Comparison of ENCODE assay signal across 7 mouse cellular contexts in genomic region chr12:102743589-102744574, GRCm38 (mm10). TPM values are rescaled to one million over a fixed set of nuclear protein-coding genes. Genes with fewer than 3 reads are reported as not detected.
DNase-seq lines count a peak whose midpoint lies in the region; ATAC-seq lines count a peak whose summit lies in the region.

Gene Moap1 (minus strand): TSS chr12:102743661.
Gene Tmem251 (plus strand): TSS chr12:102743762.

- peak; percentile 89 for DNase-seq in adrenal gland, adult 8-10 months
- DNase-seq in embryo, embryonic 11 days, result peak; percentile 95
- DNase-seq in gastrocnemius, postnatal 36 days, result peak; percentile 78 to 79
- DNase-seq in limb, embryonic 10.5 days (ENCODE audit: low spot score), result peak; percentile 95
- peak; percentile 78 for DNase-seq in skeletal muscle tissue, adult 2 months (ENCODE audit: low read depth, low spot score)

- WGBS in intestine, embryonic 16.5 days, result under 1% methylated on average over 63 of the region's 63 CpGs
- under 1% methylated on average over 63 of the region's 63 CpGs for WGBS in limb, embryonic 10.5 days
- under 1% methylated on average over 63 of the region's 63 CpGs for WGBS in midbrain, embryonic 12.5 days

- H3K27ac ChIP-seq in intestine, embryonic 16.5 days (ENCODE audit: low read length), result peak within 1 kb of the TSS; percentile 94
- H3K27ac ChIP-seq in limb, embryonic 10.5 days, result peak within 1 kb of the TSS; percentile 91
- peak within 1 kb of the TSS; percentile 93 for H3K27ac ChIP-seq in midbrain, embryonic 12.5 days (replicated peaks)

- intact Hi-C loops in gastrocnemius, postnatal 36 days (cut with DNase I), result no loop called here

- H3K9me3 ChIP-seq in intestine, embryonic 16.5 days (ENCODE audit: control insufficient read depth, low read length), result no peaks in the 10 kb centered on the region
- H3K9me3 ChIP-seq in limb, embryonic 10.5 days (replicated peaks), result no peaks in the 10 kb centered on the region
- H3K9me3 ChIP-seq in midbrain, embryonic 12.5 days, result no peaks in the 10 kb centered on the region

- no peaks in the 10 kb centered on the region for H3K27me3 ChIP-seq in intestine, embryonic 16.5 days (replicated peaks; ENCODE audit: control insufficient read depth, insufficient read depth, low read length)
- H3K27me3 ChIP-seq in limb, embryonic 10.5 days (ENCODE audit: low read depth, poor library complexity, severe bottlenecking), result no peaks in the 10 kb centered on the region
- H3K27me3 ChIP-seq in midbrain, embryonic 12.5 days, result no peaks in the 10 kb centered on the region

- peak within 1 kb of the TSS; percentile 71 for H3K4me3 ChIP-seq in intestine, embryonic 16.5 days (ENCODE audit: low read length)
- peak within 1 kb of the TSS; percentile 81 for H3K4me3 ChIP-seq in limb, embryonic 10.5 days
- H3K4me3 ChIP-seq in midbrain, embryonic 12.5 days, result peak within 1 kb of the TSS; percentile 86

- H3K36me3 ChIP-seq in intestine, embryonic 16.5 days (ENCODE audit: control insufficient read depth, insufficient read depth, low read length), result peaks cover 3% of the 10 kb centered on the region; the same call in 1 of the 2 replicates
- H3K36me3 ChIP-seq in limb, embryonic 10.5 days, result peaks cover 36% of the 10 kb centered on the region
- peaks cover 11% of the 10 kb centered on the region for H3K36me3 ChIP-seq in midbrain, embryonic 12.5 days

- H3K9ac ChIP-seq in intestine, embryonic 16.5 days (ENCODE audit: low read depth, low read length), result peak within 1 kb of the TSS; percentile 86
- H3K9ac ChIP-seq in midbrain, embryonic 12.5 days (replicated peaks), result peak within 1 kb of the TSS; percentile 87

- ATAC-seq in intestine, embryonic 16.5 days, result peak; percentile 99
- peak; percentile 97 for ATAC-seq in midbrain, embryonic 12.5 days (ENCODE audit: low FRiP score, low read depth)

- peak within 1 kb of the TSS; percentile 78 for H3K4me2 ChIP-seq in intestine, embryonic 16.5 days (ENCODE audit: low read depth, low read length)
- peak within 1 kb of the TSS; percentile 84 for H3K4me2 ChIP-seq in midbrain, embryonic 12.5 days (replicated peaks)

- peaks cover 13% of the 10 kb centered on the region for H3K4me1 ChIP-seq in intestine, embryonic 16.5 days (ENCODE audit: control insufficient read depth, insufficient read depth, low read length)
- peaks cover 22% of the 10 kb centered on the region for H3K4me1 ChIP-seq in limb, embryonic 10.5 days
- H3K4me1 ChIP-seq in midbrain, embryonic 12.5 days, result peaks cover 24% of the 10 kb centered on the region

RNA-seq across cellular contexts. Expression of gene Moap1, which starts in this region (rescaled TPM):
- total RNA-seq in adrenal gland, adult 8-10 months (2022), result 10 to 100 TPM in 3 of 4 experiments, 1 to 10 TPM in 1; 8.2 to 13.6 (median 11.5) TPM
- 1 to 10 TPM; 3.2 to 5.4 TPM for total RNA-seq in gastrocnemius, postnatal 36 days (2021)
- 19.3 and 20.2 TPM in 2 replicates for polyA plus RNA-seq in intestine, embryonic 16.5 days (2015; fragmentation: Nextera tagmentation; extraction: Ambion mirVana)
- 34.8 and 38.8 TPM in 2 replicates for polyA plus RNA-seq in limb, embryonic 10.5 days (2016; fragmentation: Nextera tagmentation; extraction: Ambion mirVana)
- 36.8 and 41.6 TPM in 2 replicates for polyA plus RNA-seq in midbrain, embryonic 12.5 days (2016; fragmentation: Nextera tagmentation; extraction: Ambion mirVana)

RNA-seq across cellular contexts. Expression of gene Tmem251, which starts in this region (rescaled TPM):
- total RNA-seq in adrenal gland, adult 8-10 months (2022), result 1 to 10 TPM; 7.2 to 8.8 (median 7.7) TPM
- 1 to 10 TPM; 2.0 to 2.2 TPM for total RNA-seq in gastrocnemius, postnatal 36 days (2021)
- polyA plus RNA-seq in intestine, embryonic 16.5 days (2015; fragmentation: Nextera tagmentation; extraction: Ambion mirVana), result 16.9 and 17.2 TPM in 2 replicates
- polyA plus RNA-seq in limb, embryonic 10.5 days (2016; fragmentation: Nextera tagmentation; extraction: Ambion mirVana), result 11.7 TPM in 2 replicates
- polyA plus RNA-seq in midbrain, embryonic 12.5 days (2016; fragmentation: Nextera tagmentation; extraction: Ambion mirVana), result 12.6 TPM in 2 replicates

Comparison
In these comparisons a context has a peak if more than half of its experiments do, and no peak if none do; other contexts are left out.
1. Peak in every context shown above with its lines: DNase-seq, ATAC-seq, H3K4me3 ChIP-seq and H3K27ac ChIP-seq.